Mouse (Mus musculus): Measurements from ENCODE around the gene 1700029H14Rik. TPM values are rescaled to one million over a fixed set of nuclear protein-coding genes. Genes with fewer than 3 reads are reported as not detected.

1700029H14Rik gene
- not detected for total RNA-seq (2022)

GRCm38 (mm10) chr8:13562118-13562517, at the start of gene 1700029H14Rik:
1700029H14Rik (minus strand) TSS chr8:13562461.
- no peak for DNase-seq

GRCm38 (mm10) chr8:13611702-13612101, 49.4 kb upstream of the 1700029H14Rik start:
- DNase-seq, result no peak

GRCm38 (mm10) chr8:13609971-13610370, 47.7 kb upstream of the 1700029H14Rik start:
- no peak for DNase-seq

GRCm38 (mm10) chr8:13608946-13609345, 46.7 kb upstream of the 1700029H14Rik start:
- DNase-seq, result no peak

- DNase-seq, result no peak
Measured at GRCm38 (mm10) chr8:13605920-13606480, 43.7 kb upstream of the 1700029H14Rik start.

GRCm38 (mm10) chr8:13602621-13603020, 40.4 kb upstream of the 1700029H14Rik start:
- DNase-seq, result no peak

GRCm38 (mm10) chr8:13601166-13601565, 38.9 kb upstream of the 1700029H14Rik start:
- DNase-seq, result no peak

- DNase-seq, result no peak
Measured at GRCm38 (mm10) chr8:13600716-13601115, 38.5 kb upstream of the 1700029H14Rik start.

GRCm38 (mm10) chr8:13600204-13600603, 37.9 kb upstream of the 1700029H14Rik start:
- peak; percentile 19 for DNase-seq

GRCm38 (mm10) chr8:13597777-13598176, 35.5 kb upstream of the 1700029H14Rik start:
- DNase-seq, result no peak

- DNase-seq, result no peak
Measured at GRCm38 (mm10) chr8:13595861-13596260, 33.6 kb upstream of the 1700029H14Rik start.

GRCm38 (mm10) chr8:13594884-13595323, 32.6 kb upstream of the 1700029H14Rik start:
- DNase-seq, result peak; percentile 16

GRCm38 (mm10) chr8:13593340-13593739, 31.1 kb upstream of the 1700029H14Rik start:
- no peak for DNase-seq

GRCm38 (mm10) chr8:13591246-13591645, 29.0 kb upstream of the 1700029H14Rik start:
- no peak for DNase-seq

GRCm38 (mm10) chr8:13589071-13589470, 26.8 kb upstream of the 1700029H14Rik start:
- no peak for DNase-seq

- DNase-seq, result no peak
Measured at GRCm38 (mm10) chr8:13584652-13585051, 22.4 kb upstream of the 1700029H14Rik start.

- no peak for DNase-seq
Measured at GRCm38 (mm10) chr8:13577869-13578268, 15.6 kb upstream of the 1700029H14Rik start.

- no peak for DNase-seq
Measured at GRCm38 (mm10) chr8:13571999-13572398, 9.7 kb upstream of the 1700029H14Rik start.

GRCm38 (mm10) chr8:13557526-13557925, 4.7 kb downstream of the 1700029H14Rik start:
- no peak for DNase-seq

- no peak for DNase-seq
Measured at GRCm38 (mm10) chr8:13551574-13551830, 10.8 kb downstream of the 1700029H14Rik start.

- DNase-seq, result peak; percentile 88
Measured at GRCm38 (mm10) chr8:13550718-13551573, 11.3 kb downstream of the 1700029H14Rik start.

GRCm38 (mm10) chr8:13548831-13549230, 13.4 kb downstream of the 1700029H14Rik start:
- peak; percentile 39 for DNase-seq

- DNase-seq, result peak; percentile 45
Measured at GRCm38 (mm10) chr8:13548235-13548634, 14.0 kb downstream of the 1700029H14Rik start.

- DNase-seq, result peak; percentile 70
Measured at GRCm38 (mm10) chr8:13546421-13546820, 15.8 kb downstream of the 1700029H14Rik start.
